Comparison of ENCODE assay signal across 9 mouse cellular contexts in genomic region chr14:21253321-21253992, GRCm38 (mm10).
DNase-seq lines count a peak whose midpoint lies in the region; ATAC-seq and TF ChIP-seq lines count a peak whose summit lies in the region.
"Had no signal": no experiment of that assay in that cellular context is flagged by ENCODE, and none has a peak within 500 bp of the region (broad histone marks: within the 10 kb centered on the region; RNA-seq: fewer than 3 reads in every experiment).

No protein-coding gene starts in this region.

- ATAC-seq in forebrain, embryonic 15.5 days (replicated peaks): peak; percentile 80
- ATAC-seq in megakaryocyte, adult 5-6 weeks (ENCODE audit: poor library complexity, severe bottlenecking): no peak

- H3K36me3 ChIP-seq in forebrain, embryonic 15.5 days: no peaks in the 10 kb centered on the region

- no peak for TF ChIP-seq POLR2A in cerebellum, adult 2 months (IDR thresholded peaks at IDR 0.05; ENCODE audit: borderline replicate concordance, insufficient read depth, low read length)

- DNase-seq in brain, adult 2 months (ENCODE audit: low read depth, low spot score): peak; percentile 89
- peak; percentile 23 to 62 for DNase-seq in cerebellum, adult 2 months
- peak; percentile 50 for DNase-seq in mesoderm, embryonic 11.5 days (ENCODE audit: low read depth, low spot score)
- DNase-seq in frontal cortex, postnatal 25 days (ENCODE audit: low spot score in 2 of 2): no peak
- DNase-seq in adrenal gland, adult 18-20 months (ENCODE audit: low spot score in 2 of 2): no peak
- no peak for DNase-seq in urinary bladder, postnatal 25 days (ENCODE audit: low spot score)

- H3K27ac ChIP-seq in cerebellum, adult 2 months (ENCODE audit: insufficient read depth, low read length): no peak overlapping the region
- H3K27ac ChIP-seq in forebrain, embryonic 15.5 days (replicated peaks): peak overlapping the region; percentile 95

- no peak overlapping the region; the same call in 1 of the 2 replicates for H3K9ac ChIP-seq in forebrain, embryonic 15.5 days (replicated peaks)

- WGBS in cerebellum, adult 2 months: 12% methylated on average over 5 of the region's 5 CpGs
- 5% methylated on average over 5 of the region's 5 CpGs for WGBS in forebrain, embryonic 15.5 days

- H3K27me3 ChIP-seq in cerebellum, adult 2 months (ENCODE audit: control insufficient read depth, insufficient read depth, low read length): no peaks in the 10 kb centered on the region
- H3K27me3 ChIP-seq in forebrain, embryonic 15.5 days: no peaks in the 10 kb centered on the region

- H3K9me3 ChIP-seq in forebrain, embryonic 15.5 days: no peaks in the 10 kb centered on the region

- peak overlapping the region; percentile 17; the same call in 1 of the 2 replicates for H3K4me2 ChIP-seq in forebrain, embryonic 15.5 days (replicated peaks)

- no peak overlapping the region for H3K4me3 ChIP-seq in cerebellum, adult 2 months (replicated peaks; ENCODE audit: insufficient read depth, low read depth, low read length)
- no peak overlapping the region for H3K4me3 ChIP-seq in forebrain, embryonic 15.5 days
- H3K4me3 ChIP-seq: erythroblast, embryonic 14.5 days had no signal

- H3K4me1 ChIP-seq in cerebellum, adult 2 months (ENCODE audit: control insufficient read depth, insufficient read depth, low read length): peaks cover 2% of the 10 kb centered on the region; the same call in 1 of the 2 replicates
- H3K4me1 ChIP-seq in forebrain, embryonic 15.5 days: peaks cover 38% of the 10 kb centered on the region

- no peak for TF ChIP-seq CTCF in cerebellum, adult 2 months (IDR thresholded peaks at IDR 0.05; ENCODE audit: borderline replicate concordance, insufficient read depth, low read depth, low read length)

Comparison
In these comparisons a context has a peak if more than half of its experiments do, and no peak if none do; other contexts are left out.
1. DNase-seq: peak in brain, adult 2 months (single experiment), cerebellum, adult 2 months (2 of 2) and mesoderm, embryonic 11.5 days (single experiment); none in frontal cortex, postnatal 25 days (0 of 2), adrenal gland, adult 18-20 months (0 of 2) and urinary bladder, postnatal 25 days (single experiment).